Mouse (Mus musculus) limb, embryonic 10.5 days (tissue): ENCODE measurements around the gene Ybx1. TPM values are rescaled to one million over a fixed set of nuclear protein-coding genes. Genes with fewer than 3 reads are reported as not detected.

ENCODE experiments used
- DNase-seq: peaks from one replicate; pipeline ENCODE4 v3.0.0-alpha.2; 2017; ENCODE audit warnings: low spot score
- H3K27ac ChIP-seq: fragments of 300-500 bp; sonication (generic); 2 replicates; pipeline ENCODE4 v1.5.1; 2016; ENCODE audit warnings: mild to moderate bottlenecking
- H3K27me3 ChIP-seq: fragments of 300-500 bp; sonication (generic); 2 replicates; pipeline ENCODE4 v1.6.1; 2016; ENCODE audit warnings: low read depth, mild to moderate bottlenecking; ENCODE audit not compliant: poor library complexity, severe bottlenecking
- H3K36me3 ChIP-seq: fragments of 300-500 bp; sonication (generic); 2 replicates; pipeline ENCODE4 v1.6.1; 2016; ENCODE audit warnings: mild to moderate bottlenecking, moderate library complexity
- H3K4me1 ChIP-seq: fragments of 300-500 bp; sonication (generic); 2 replicates; pipeline ENCODE4 v1.6.1; 2016
- H3K4me3 ChIP-seq: fragments of 300-500 bp; sonication (generic); 2 replicates; pipeline ENCODE4 v1.5.1; 2016; ENCODE audit warnings: mild to moderate bottlenecking, moderate library complexity
- H3K9me3 ChIP-seq: fragments of 300-500 bp; sonication (generic); replicated peaks from 2 replicates; pipeline ENCODE4 v1.6.1; 2016; ENCODE audit warnings: mild to moderate bottlenecking
- whole genome bisulfite sequencing: fragments of 180-500 bp; shearing (Covaris S2); methylation state at CpG from one replicate; pipeline ENCODE4 v1.1.7; 2016; 5-methylcytosine and 5-hydroxymethylcytosine counted together
- polyA plus RNA-seq: library from polyadenylated mRNA; unstranded; fragments of >200 nt; fragmentation: Nextera tagmentation; extraction: Ambion mirVana; gene quantifications from 2 replicates; pipeline ENCODE4 v1.2.1, GENCODE M21; 2016

Gene Ybx1
- polyA plus RNA-seq, 1 experiment from 2014 or later = 1,026 TPM

- DNase-seq = no peak
- WGBS = 80% methylated on average over 15 of the region's 15 CpGs
- no peak overlapping the region for H3K27ac ChIP-seq
- H3K9me3 ChIP-seq = no peaks in the 10 kb centered on the region
- peaks cover 22% of the 10 kb centered on the region for H3K4me1 ChIP-seq
- no peaks in the 10 kb centered on the region for H3K36me3 ChIP-seq
- no peaks in the 10 kb centered on the region for H3K27me3 ChIP-seq
- no peak overlapping the region for H3K4me3 ChIP-seq
These were observed 34.8 kb downstream of the Ybx1 start for GRCm38 (mm10) chr4:119259344-119260254.

- Histone ChIP-seq H3K9me3 (no peaks in the 10 kb centered on the region), H3K4me3 (no peak overlapping the region), H3K27me3 (no peaks in the 10 kb centered on the region), H3K27ac (0 out of 2 replicates have a peak overlapping the region, but pooled peaks have one; percentile 6), H3K4me1 (peaks cover 32% of the 10 kb centered on the region), H3K36me3 (no peaks in the 10 kb centered on the region)
- WGBS = 83% methylated on average over 6 of the region's 6 CpGs
- no peak for DNase-seq
These were observed 37.3 kb downstream of the Ybx1 start for GRCm38 (mm10) chr4:119257083-119257482.

GRCm38 (mm10) chr4:119255351-119255750 is 39.1 kb downstream of the Ybx1 start, which contains the start of gene Cldn19:
Gene Cldn19, plus strand, starts transcription at chr4:119255414.
- DNase-seq = no peak
- no peaks in the 10 kb centered on the region for H3K9me3 ChIP-seq
- H3K4me1 ChIP-seq = peaks cover 21% of the 10 kb centered on the region
- H3K27ac ChIP-seq = peak within 1 kb of the TSS; percentile 71; the same call in 1 of the 2 replicates
- WGBS = 79% methylated on average over 12 of the region's 12 CpGs
- H3K36me3 ChIP-seq = no peaks in the 10 kb centered on the region
- no peak within 1 kb of the TSS for H3K4me3 ChIP-seq
- H3K27me3 ChIP-seq = no peaks in the 10 kb centered on the region

- H3K27ac ChIP-seq = peak overlapping the region; percentile 71; the same call in 1 of the 2 replicates
- H3K4me1 ChIP-seq = peaks cover 19% of the 10 kb centered on the region
- DNase-seq = no peak
- H3K9me3 ChIP-seq = no peaks in the 10 kb centered on the region
- 42% methylated on average over 9 of the region's 9 CpGs for WGBS
- H3K4me3 ChIP-seq = no peak overlapping the region
- H3K27me3 ChIP-seq = no peaks in the 10 kb centered on the region
- no peaks in the 10 kb centered on the region for H3K36me3 ChIP-seq
These were observed 40.3 kb downstream of the Ybx1 start for GRCm38 (mm10) chr4:119254012-119254618.

- Histone ChIP-seq H3K27me3 (no peaks in the 10 kb centered on the region), H3K4me1 (peaks cover 22% of the 10 kb centered on the region), H3K36me3 (peaks cover 14% of the 10 kb centered on the region), H3K4me3 (no peak overlapping the region), H3K9me3 (no peaks in the 10 kb centered on the region), H3K27ac (no peak overlapping the region)
- 60% methylated on average over 7 of the region's 7 CpGs for WGBS
- DNase-seq = no peak
These were observed 42.2 kb downstream of the Ybx1 start for GRCm38 (mm10) chr4:119252025-119252808.

GRCm38 (mm10) chr4:119248407-119248965 is 45.9 kb downstream of the Ybx1 start:
- 91% methylated on average over 11 of the region's 11 CpGs for WGBS
- Histone ChIP-seq H3K27me3 (no peaks in the 10 kb centered on the region), H3K27ac (no peak overlapping the region), H3K36me3 (peaks cover 49% of the 10 kb centered on the region), H3K4me1 (peaks cover 9% of the 10 kb centered on the region; the same call in 1 of the 2 replicates), H3K4me3 (no peak overlapping the region), H3K9me3 (no peaks in the 10 kb centered on the region)
- DNase-seq = no peak

GRCm38 (mm10) chr4:119247462-119248235 is 46.8 kb downstream of the Ybx1 start:
- 33% methylated on average over 13 of the region's 13 CpGs for WGBS
- H3K9me3 ChIP-seq = no peaks in the 10 kb centered on the region

GRCm38 (mm10) chr4:119246688-119247225 is 47.6 kb downstream of the Ybx1 start:
- Histone ChIP-seq H3K27ac (no peak overlapping the region), H3K4me1 (peaks cover 9% of the 10 kb centered on the region; the same call in 1 of the 2 replicates), H3K36me3 (peaks cover 60% of the 10 kb centered on the region), H3K9me3 (no peaks in the 10 kb centered on the region), H3K4me3 (no peak overlapping the region), H3K27me3 (no peaks in the 10 kb centered on the region)
- 81% methylated on average over 14 of the region's 14 CpGs for WGBS
- DNase-seq = no peak

More at GRCm38 (mm10) chr4:119247462-119248235, 46.8 kb downstream of the Ybx1 start:
- peak; percentile 65 for DNase-seq
- no peaks in the 10 kb centered on the region for H3K27me3 ChIP-seq
- peaks cover 52% of the 10 kb centered on the region for H3K36me3 ChIP-seq
- H3K4me1 ChIP-seq = peaks cover 9% of the 10 kb centered on the region; the same call in 1 of the 2 replicates
- H3K27ac ChIP-seq = no peak overlapping the region
- no peak overlapping the region for H3K4me3 ChIP-seq

- DNase-seq = no peak
- Histone ChIP-seq H3K9me3 (no peaks in the 10 kb centered on the region), H3K36me3 (peaks cover 68% of the 10 kb centered on the region), H3K4me1 (peaks cover 9% of the 10 kb centered on the region; the same call in 1 of the 2 replicates), H3K4me3 (no peak overlapping the region), H3K27ac (no peak overlapping the region), H3K27me3 (no peaks in the 10 kb centered on the region)
- 92% methylated on average over 9 of the region's 9 CpGs for WGBS
These were observed 48.4 kb downstream of the Ybx1 start for GRCm38 (mm10) chr4:119245961-119246360.

GRCm38 (mm10) chr4:119245556-119245955 is 48.8 kb downstream of the Ybx1 start:
- H3K9me3 ChIP-seq = no peaks in the 10 kb centered on the region
- no peak overlapping the region for H3K27ac ChIP-seq
- peaks cover 9% of the 10 kb centered on the region; the same call in 1 of the 2 replicates for H3K4me1 ChIP-seq
- H3K4me3 ChIP-seq = no peak overlapping the region
- H3K27me3 ChIP-seq = no peaks in the 10 kb centered on the region
- H3K36me3 ChIP-seq = peaks cover 70% of the 10 kb centered on the region
- WGBS = 87% methylated on average over 7 of the region's 7 CpGs
- DNase-seq = no peak

GRCm38 (mm10) chr4:119244468-119245240 is 49.8 kb downstream of the Ybx1 start:
- H3K4me1 ChIP-seq = peaks cover 9% of the 10 kb centered on the region; the same call in 1 of the 2 replicates
- no peak overlapping the region for H3K27ac ChIP-seq
- 80% methylated on average over 22 of the region's 22 CpGs for WGBS
- peaks cover 72% of the 10 kb centered on the region for H3K36me3 ChIP-seq
- no peak for DNase-seq
- no peaks in the 10 kb centered on the region for H3K27me3 ChIP-seq
- H3K9me3 ChIP-seq = no peaks in the 10 kb centered on the region
- no peak overlapping the region for H3K4me3 ChIP-seq
